Mouse (Mus musculus) erythroblast, embryonic 14.5 days (primary cell): ENCODE measurements at regions not wholly inside any gene's neighbourhood (a gene's known extent, or its start where the extent isn't known, plus 50 kb on each side); places are given as distances from the start of the nearest gene placed in this dataset.

Experiments
- GATA1 ChIP-seq: IDR thresholded peaks from 2 replicates; pipeline ENCODE4 v1.6.1; 2012; ENCODE audit warnings: low read length, inconsistent platforms, mixed read lengths
- TAL1 ChIP-seq: IDR thresholded peaks from 3 replicates; pipeline ENCODE4 v1.6.1; 2012; ENCODE audit warnings: low read length, inconsistent platforms, mixed read lengths

DNA sequence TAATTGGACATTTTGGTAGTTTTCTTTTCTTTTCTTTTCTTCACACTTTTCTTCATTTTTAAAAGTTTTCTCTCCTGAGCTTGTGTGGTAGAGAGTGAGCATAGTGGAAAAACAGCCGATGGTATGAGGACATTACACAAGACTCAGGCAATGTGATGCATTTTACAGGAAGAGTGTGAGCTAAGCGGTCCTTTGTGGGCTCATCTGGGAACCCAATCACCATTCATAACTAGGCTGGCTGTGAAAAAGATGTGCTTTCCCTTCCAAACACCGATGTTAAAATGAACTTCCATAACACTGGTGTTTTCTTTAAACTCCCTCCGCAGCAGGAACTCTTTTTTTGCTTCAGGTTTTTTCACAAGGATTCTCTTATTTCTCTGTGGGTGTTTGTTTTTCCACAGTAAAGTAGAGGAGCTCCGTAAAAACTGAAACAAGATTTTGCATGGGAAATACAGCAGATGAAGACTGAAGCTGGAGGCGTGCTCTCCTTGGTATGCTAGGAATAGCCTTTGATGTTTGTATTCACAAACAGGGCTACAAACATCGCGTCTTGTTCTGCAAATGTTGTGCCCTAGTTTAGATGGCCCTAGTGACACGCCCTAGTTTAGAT is 92.8 kb upstream of the Ranbp3l start:
- TF ChIP-seq GATA1 (no peak), TAL1 (no peak)
